Mouse (Mus musculus) hindlimb bud, embryonic 11.5 days (tissue): ENCODE data around the gene Pdhx.

Experiments
- DNase-seq: peaks from one replicate; pipeline ENCODE4 v3.0.0-alpha.2; 2012; ENCODE audit warnings: low read depth, low spot score; ENCODE audit errors: extremely low spot score

Pdhx gene

GRCm38 (mm10) chr2:102990301-102990702 is 83.0 kb downstream of the Pdhx start:
- DNase-seq, result no peak

- DNase-seq, result no peak
Measured at GRCm38 (mm10) chr2:102989446-102989845, 83.9 kb downstream of the Pdhx start.

- DNase-seq, result no peak
Measured at GRCm38 (mm10) chr2:102987708-102988010, 85.7 kb downstream of the Pdhx start.

GRCm38 (mm10) chr2:102986964-102987707 is 86.2 kb downstream of the Pdhx start:
- no peak for DNase-seq

GRCm38 (mm10) chr2:102986424-102986823 is 86.9 kb downstream of the Pdhx start:
- DNase-seq, result no peak

GRCm38 (mm10) chr2:102982822-102983221 is 90.5 kb downstream of the Pdhx start:
- DNase-seq, result no peak

GRCm38 (mm10) chr2:102981446-102982314 is 91.6 kb downstream of the Pdhx start:
- DNase-seq, result no peak

- DNase-seq, result no peak
Measured at GRCm38 (mm10) chr2:102980870-102981269, 92.4 kb downstream of the Pdhx start.

- DNase-seq, result no peak
Measured at GRCm38 (mm10) chr2:102979519-102979918, 93.8 kb downstream of the Pdhx start.

- no peak for DNase-seq
Measured at GRCm38 (mm10) chr2:102979112-102979511, 94.2 kb downstream of the Pdhx start.

GRCm38 (mm10) chr2:102975358-102975945 is 97.9 kb downstream of the Pdhx start:
- no peak for DNase-seq

GRCm38 (mm10) chr2:102973115-102973514 is 100.2 kb downstream of the Pdhx start:
- DNase-seq, result no peak

- DNase-seq, result no peak
Measured at GRCm38 (mm10) chr2:102972575-102972974, 100.7 kb downstream of the Pdhx start.

GRCm38 (mm10) chr2:102971951-102972350 is 101.4 kb downstream of the Pdhx start:
- no peak for DNase-seq
